Mouse (Mus musculus): ENCODE results near the gene Tmem50b. TPM values are rescaled to one million over a fixed set of nuclear protein-coding genes. Genes with fewer than 3 reads are reported as not detected.
A peak's percentile ranks its signal among the peaks of the same experiment; 100 is the strongest.

Tmem50b gene
- polyA plus RNA-seq, 1 experiment from 2014 or later = 48.7 TPM

GRCm38 (mm10) chr16:91628673-91629072, 31.1 kb upstream of the Tmem50b start:
- H3K27ac ChIP-seq = no peak overlapping the region
- no peaks in the 10 kb centered on the region for H3K4me1 ChIP-seq
- H3K9me3 ChIP-seq (replicated peaks) = no peaks in the 10 kb centered on the region
- H3K9ac ChIP-seq = no peak overlapping the region
- H3K4me2 ChIP-seq (replicated peaks) = no peak overlapping the region
- no peaks in the 10 kb centered on the region for H3K27me3 ChIP-seq
- no peak overlapping the region for H3K4me3 ChIP-seq
- peaks cover 81% of the 10 kb centered on the region for H3K36me3 ChIP-seq
- 92% methylated on average over 3 of the region's 3 CpGs for WGBS
- ATAC-seq (ENCODE audit: low FRiP score) = no peak

GRCm38 (mm10) chr16:91627831-91628230, 30.2 kb upstream of the Tmem50b start:
- Histone ChIP-seq H3K4me3 (no peak overlapping the region), H3K4me1 (no peaks in the 10 kb centered on the region), H3K9me3 (replicated peaks) (no peaks in the 10 kb centered on the region), H3K27ac (no peak overlapping the region), H3K9ac (no peak overlapping the region), H3K27me3 (no peaks in the 10 kb centered on the region), H3K36me3 (peaks cover 83% of the 10 kb centered on the region), H3K4me2 (replicated peaks) (no peak overlapping the region)
- ATAC-seq (ENCODE audit: low FRiP score) = no peak
- WGBS = 87% methylated on average over 7 of the region's 7 CpGs

- ATAC-seq (ENCODE audit: low FRiP score) = no peak
- Histone ChIP-seq H3K4me3 (no peak overlapping the region), H3K4me2 (replicated peaks) (no peak overlapping the region), H3K9ac (no peak overlapping the region), H3K36me3 (peaks cover 73% of the 10 kb centered on the region), H3K4me1 (no peaks in the 10 kb centered on the region), H3K27me3 (no peaks in the 10 kb centered on the region), H3K9me3 (replicated peaks) (no peaks in the 10 kb centered on the region), H3K27ac (no peak overlapping the region)
- WGBS = 96% methylated on average over 9 of the region's 9 CpGs
Observed at GRCm38 (mm10) chr16:91623074-91623473, 25.5 kb upstream of the Tmem50b start.

- H3K4me2 ChIP-seq (replicated peaks) = no peak overlapping the region
- no peaks in the 10 kb centered on the region for H3K4me1 ChIP-seq
- no peak overlapping the region for H3K27ac ChIP-seq
- no peak for ATAC-seq (ENCODE audit: low FRiP score)
- H3K4me3 ChIP-seq = no peak overlapping the region
- H3K9me3 ChIP-seq (replicated peaks) = no peaks in the 10 kb centered on the region
- no peak overlapping the region for H3K9ac ChIP-seq
- H3K36me3 ChIP-seq = peaks cover 54% of the 10 kb centered on the region
- no peaks in the 10 kb centered on the region for H3K27me3 ChIP-seq
- 95% methylated on average over 11 of the region's 11 CpGs for WGBS
Observed at GRCm38 (mm10) chr16:91620991-91621390, 23.4 kb upstream of the Tmem50b start.

GRCm38 (mm10) chr16:91620185-91620584, 22.6 kb upstream of the Tmem50b start:
- Histone ChIP-seq H3K4me3 (no peak overlapping the region), H3K9me3 (replicated peaks) (no peaks in the 10 kb centered on the region), H3K27ac (no peak overlapping the region), H3K4me1 (no peaks in the 10 kb centered on the region), H3K36me3 (peaks cover 46% of the 10 kb centered on the region), H3K4me2 (replicated peaks) (no peak overlapping the region), H3K27me3 (no peaks in the 10 kb centered on the region), H3K9ac (no peak overlapping the region)
- 93% methylated on average over 5 of the region's 5 CpGs for WGBS
- ATAC-seq (ENCODE audit: low FRiP score) = no peak

GRCm38 (mm10) chr16:91618511-91619501, 21.2 kb upstream of the Tmem50b start, which contains the start of gene Dnajc28:
Gene Dnajc28 (minus strand): TSS chr16:91619026.
- WGBS = 10% methylated on average over 39 of the region's 39 CpGs
- Histone ChIP-seq H3K27ac (no peak within 1 kb of the TSS), H3K4me2 (replicated peaks) (peak within 1 kb of the TSS; percentile 73), H3K36me3 (peaks cover 34% of the 10 kb centered on the region), H3K9ac (peak within 1 kb of the TSS; percentile 71), H3K4me3 (peak within 1 kb of the TSS; percentile 58), H3K4me1 (no peaks in the 10 kb centered on the region), H3K27me3 (no peaks in the 10 kb centered on the region), H3K9me3 (replicated peaks) (no peaks in the 10 kb centered on the region)
- peak; percentile 95 for ATAC-seq (ENCODE audit: low FRiP score)

GRCm38 (mm10) chr16:91614552-91614951, 17.0 kb upstream of the Tmem50b start:
- no peak for ATAC-seq (ENCODE audit: low FRiP score)

GRCm38 (mm10) chr16:91612525-91612924, 14.9 kb upstream of the Tmem50b start:
- no peak overlapping the region for H3K9ac ChIP-seq
- 67% methylated on average over 5 of the region's 5 CpGs for WGBS
- no peaks in the 10 kb centered on the region for H3K9me3 ChIP-seq (replicated peaks)
- no peak overlapping the region for H3K27ac ChIP-seq
- H3K4me2 ChIP-seq (replicated peaks) = no peak overlapping the region
- no peaks in the 10 kb centered on the region for H3K27me3 ChIP-seq
- H3K36me3 ChIP-seq = no peaks in the 10 kb centered on the region
- ATAC-seq (ENCODE audit: low FRiP score) = no peak
- H3K4me3 ChIP-seq = no peak overlapping the region
- no peaks in the 10 kb centered on the region for H3K4me1 ChIP-seq

More at GRCm38 (mm10) chr16:91614552-91614951, 17.0 kb upstream of the Tmem50b start:
- Histone ChIP-seq H3K4me1 (no peaks in the 10 kb centered on the region), H3K4me2 (replicated peaks) (no peak overlapping the region), H3K4me3 (no peak overlapping the region), H3K36me3 (no peaks in the 10 kb centered on the region), H3K9me3 (replicated peaks) (no peaks in the 10 kb centered on the region), H3K27me3 (no peaks in the 10 kb centered on the region), H3K27ac (no peak overlapping the region), H3K9ac (no peak overlapping the region)
- WGBS = 91% methylated on average over 6 of the region's 6 CpGs

GRCm38 (mm10) chr16:91611248-91611647, 13.6 kb upstream of the Tmem50b start:
- no peak for ATAC-seq (ENCODE audit: low FRiP score)
- no peaks in the 10 kb centered on the region for H3K4me1 ChIP-seq
- H3K9me3 ChIP-seq (replicated peaks) = no peaks in the 10 kb centered on the region
- H3K36me3 ChIP-seq = no peaks in the 10 kb centered on the region
- 74% methylated on average over 11 of the region's 11 CpGs for WGBS
- no peak overlapping the region for H3K4me3 ChIP-seq
- no peak overlapping the region for H3K4me2 ChIP-seq (replicated peaks)
- no peak overlapping the region for H3K9ac ChIP-seq
- no peaks in the 10 kb centered on the region for H3K27me3 ChIP-seq
- H3K27ac ChIP-seq = no peak overlapping the region

GRCm38 (mm10) chr16:91609501-91610245, 12.1 kb upstream of the Tmem50b start:
- no peak overlapping the region for H3K4me2 ChIP-seq (replicated peaks)
- H3K27ac ChIP-seq = no peak overlapping the region
- H3K9me3 ChIP-seq (replicated peaks) = no peaks in the 10 kb centered on the region
- no peaks in the 10 kb centered on the region for H3K36me3 ChIP-seq
- no peak overlapping the region for H3K9ac ChIP-seq
- 82% methylated on average over 9 of the region's 9 CpGs for WGBS
- ATAC-seq (ENCODE audit: low FRiP score) = no peak
- no peaks in the 10 kb centered on the region for H3K27me3 ChIP-seq
- no peaks in the 10 kb centered on the region for H3K4me1 ChIP-seq
- no peak overlapping the region for H3K4me3 ChIP-seq

GRCm38 (mm10) chr16:91606958-91607357, 9.4 kb upstream of the Tmem50b start:
- no peak overlapping the region for H3K27ac ChIP-seq
- H3K4me2 ChIP-seq (replicated peaks) = no peak overlapping the region
- H3K9me3 ChIP-seq (replicated peaks) = no peaks in the 10 kb centered on the region
- H3K36me3 ChIP-seq = no peaks in the 10 kb centered on the region
- ATAC-seq (ENCODE audit: low FRiP score) = no peak
- no peaks in the 10 kb centered on the region for H3K4me1 ChIP-seq
- H3K9ac ChIP-seq = no peak overlapping the region
- H3K4me3 ChIP-seq = no peak overlapping the region
- 94% methylated on average over 8 of the region's 8 CpGs for WGBS
- H3K27me3 ChIP-seq = no peaks in the 10 kb centered on the region

GRCm38 (mm10) chr16:91605156-91605555, 7.6 kb upstream of the Tmem50b start:
- Histone ChIP-seq H3K4me1 (no peaks in the 10 kb centered on the region), H3K9ac (no peak overlapping the region), H3K36me3 (no peaks in the 10 kb centered on the region), H3K9me3 (replicated peaks) (no peaks in the 10 kb centered on the region), H3K27me3 (no peaks in the 10 kb centered on the region), H3K4me3 (no peak overlapping the region), H3K27ac (no peak overlapping the region), H3K4me2 (replicated peaks) (no peak overlapping the region)
- no peak for ATAC-seq (ENCODE audit: low FRiP score)
- 82% methylated on average over 6 of the region's 6 CpGs for WGBS
